Comparison of ENCODE assay signal across 9 mouse cellular contexts in genomic region chr14:118422351-118423001, GRCm38 (mm10).
DNase-seq lines count a peak whose midpoint lies in the region; ATAC-seq and TF ChIP-seq lines count a peak whose summit lies in the region.
"Had no signal": no experiment of that assay in that cellular context is flagged by ENCODE, and none has a peak within 500 bp of the region (broad histone marks: within the 10 kb centered on the region; RNA-seq: fewer than 3 reads in every experiment).

No protein-coding gene starts in this region.

- TF ChIP-seq CTCF in heart, adult 2 months (IDR thresholded peaks at IDR 0.05): no peak

- H3K9ac ChIP-seq in heart, embryonic 11.5 days (ENCODE audit: low read depth, low read length): peak overlapping the region; percentile 29; the same call in 1 of the 2 replicates
- H3K9ac ChIP-seq in heart, adult 2 months (ENCODE audit: low read depth, low read length): no peak overlapping the region
- H3K9ac ChIP-seq in hindbrain, embryonic 16.5 days (ENCODE audit: low read depth, low read length): peak overlapping the region; percentile 61
- H3K9ac ChIP-seq in liver, embryonic 15.5 days: no peak overlapping the region; the same call in 1 of the 2 replicates

- H3K4me3 ChIP-seq in heart, embryonic 11.5 days (ENCODE audit: low read depth, low read length): peak overlapping the region; percentile 32
- H3K4me3 ChIP-seq in heart, adult 2 months: no peak overlapping the region
- peak overlapping the region; percentile 40 for H3K4me3 ChIP-seq in hindbrain, embryonic 16.5 days (ENCODE audit: low read length)
- H3K4me3 ChIP-seq in liver, embryonic 15.5 days (replicated peaks): no peak overlapping the region
- H3K4me3 ChIP-seq: myocyte had no signal

- no peak overlapping the region for H3K27ac ChIP-seq in heart, embryonic 11.5 days (ENCODE audit: low read depth, low read length)
- H3K27ac ChIP-seq in heart, adult 2 months: no peak overlapping the region
- peak overlapping the region; percentile 29; the same call in 1 of the 2 replicates for H3K27ac ChIP-seq in hindbrain, embryonic 16.5 days (ENCODE audit: low read depth, low read length)
- no peak overlapping the region for H3K27ac ChIP-seq in liver, embryonic 15.5 days (replicated peaks)

- H3K4me2 ChIP-seq in heart, embryonic 11.5 days: peak overlapping the region; percentile 67
- H3K4me2 ChIP-seq in hindbrain, embryonic 16.5 days (ENCODE audit: low read length): peak overlapping the region; percentile 76
- peak overlapping the region; percentile 13; the same call in 1 of the 2 replicates for H3K4me2 ChIP-seq in liver, embryonic 15.5 days

- no peaks in the 10 kb centered on the region for H3K27me3 ChIP-seq in heart, embryonic 11.5 days (ENCODE audit: control insufficient read depth, insufficient read depth, low read length)
- H3K27me3 ChIP-seq in heart, adult 2 months (ENCODE audit: control insufficient read depth, insufficient read depth, low read length): peaks cover 1% of the 10 kb centered on the region; the same call in 1 of the 2 replicates
- H3K27me3 ChIP-seq in hindbrain, embryonic 16.5 days (replicated peaks; ENCODE audit: control insufficient read depth, insufficient read depth, low read length): peaks cover 3% of the 10 kb centered on the region
- H3K27me3 ChIP-seq in liver, embryonic 15.5 days: peaks cover 7% of the 10 kb centered on the region

- no peaks in the 10 kb centered on the region for H3K79me2 ChIP-seq in heart, adult 2 months (replicated peaks; ENCODE audit: control insufficient read depth, insufficient read depth, low read length)

- DNase-seq in heart, adult 2 months: no peak
- DNase-seq in embryo, embryonic 9.5 days (ENCODE audit: extremely low spot score): peak; percentile 41
- peak; percentile 66 to 69 for DNase-seq in right cerebral cortex, postnatal 10 days (ENCODE audit: low spot score in 2 of 2)
- DNase-seq in testis, postnatal 10 days (ENCODE audit: low spot score): no peak
- DNase-seq in gastrocnemius, postnatal 14 days: no peak

- no peaks in the 10 kb centered on the region for H3K36me3 ChIP-seq in heart, embryonic 11.5 days (ENCODE audit: control insufficient read depth, insufficient read depth, low read length)
- no peaks in the 10 kb centered on the region for H3K36me3 ChIP-seq in heart, adult 2 months (ENCODE audit: control insufficient read depth, insufficient read depth, low read length)
- H3K36me3 ChIP-seq in hindbrain, embryonic 16.5 days (ENCODE audit: control insufficient read depth, insufficient read depth, low read length): no peaks in the 10 kb centered on the region
- H3K36me3 ChIP-seq in liver, embryonic 15.5 days (replicated peaks): no peaks in the 10 kb centered on the region

- intact Hi-C loops in heart, adult 2 months (cut with DNase I): no loop called here
- intact Hi-C loops in gastrocnemius, postnatal 14 days (cut with DNase I; ENCODE audit: low total_unique reads): no loop called here

- WGBS in heart, embryonic 11.5 days (ENCODE audit: insufficient replicate concordance): 6% methylated on average over 17 of the region's 17 CpGs
- WGBS in heart, adult 2 months: 10% methylated on average over 17 of the region's 17 CpGs
- WGBS in hindbrain, embryonic 16.5 days: 1% methylated on average over 17 of the region's 17 CpGs
- 9% methylated on average over 17 of the region's 17 CpGs for WGBS in liver, embryonic 15.5 days (ENCODE audit: insufficient replicate concordance)

- no peaks in the 10 kb centered on the region for H3K4me1 ChIP-seq in heart, embryonic 11.5 days (ENCODE audit: control insufficient read depth, insufficient read depth, low read length)
- no peaks in the 10 kb centered on the region for H3K4me1 ChIP-seq in heart, adult 2 months (ENCODE audit: control insufficient read depth, insufficient read depth, low read length)
- H3K4me1 ChIP-seq in hindbrain, embryonic 16.5 days (ENCODE audit: control insufficient read depth, insufficient read depth, low read depth, low read length): peaks cover 9% of the 10 kb centered on the region
- peaks cover 9% of the 10 kb centered on the region; the same call in 1 of the 2 replicates for H3K4me1 ChIP-seq in liver, embryonic 15.5 days (replicated peaks)

- ATAC-seq in heart, embryonic 11.5 days (replicated peaks; ENCODE audit: insufficient number of reproducible peaks, low FRiP score, low TSS enrichment): no peak
- peak; percentile 85 for ATAC-seq in hindbrain, embryonic 16.5 days
- ATAC-seq in liver, embryonic 15.5 days (ENCODE audit: insufficient read depth): no peak

- no peak for TF ChIP-seq POLR2A in heart, adult 2 months (IDR thresholded peaks at IDR 0.05; ENCODE audit: insufficient read depth, low read depth, low read length)

- no peak for TF ChIP-seq EP300 in heart, adult 2 months (IDR thresholded peaks at IDR 0.05; ENCODE audit: insufficient read depth, low read depth, low read length)

- peaks cover 3% of the 10 kb centered on the region for H3K9me3 ChIP-seq in heart, embryonic 11.5 days (replicated peaks; ENCODE audit: control insufficient read depth, low read length)
- H3K9me3 ChIP-seq in hindbrain, embryonic 16.5 days (ENCODE audit: control insufficient read depth, low read length): no peaks in the 10 kb centered on the region; the same call in 1 of the 2 replicates
- H3K9me3 ChIP-seq in liver, embryonic 15.5 days (replicated peaks): no peaks in the 10 kb centered on the region

Comparison
In these comparisons a context has a peak if more than half of its experiments do, and no peak if none do; other contexts are left out.
1. H3K4me3 ChIP-seq: peak in heart, embryonic 11.5 days (single experiment) and hindbrain, embryonic 16.5 days (single experiment); none in heart, adult 2 months (single experiment) and liver, embryonic 15.5 days (single experiment).
2. H3K9ac ChIP-seq: peak in heart, embryonic 11.5 days (single experiment) and hindbrain, embryonic 16.5 days (single experiment); none in heart, adult 2 months (single experiment) and liver, embryonic 15.5 days (single experiment).
3. H3K4me2 ChIP-seq: peak in every context shown above with its lines; median percentile 76 in hindbrain, embryonic 16.5 days; 67 in heart, embryonic 11.5 days; 13 in liver, embryonic 15.5 days.
4. DNase-seq: peak in embryo, embryonic 9.5 days (single experiment) and right cerebral cortex, postnatal 10 days (2 of 2); none in heart, adult 2 months (0 of 2), testis, postnatal 10 days (single experiment) and gastrocnemius, postnatal 14 days (single experiment).